Mouse (Mus musculus): ENCODE measurements at regions not wholly inside any gene's neighbourhood (a gene's known extent, or its start where the extent isn't known, plus 50 kb on each side); places are given as distances from the start of the nearest gene placed in this dataset.

DNA sequence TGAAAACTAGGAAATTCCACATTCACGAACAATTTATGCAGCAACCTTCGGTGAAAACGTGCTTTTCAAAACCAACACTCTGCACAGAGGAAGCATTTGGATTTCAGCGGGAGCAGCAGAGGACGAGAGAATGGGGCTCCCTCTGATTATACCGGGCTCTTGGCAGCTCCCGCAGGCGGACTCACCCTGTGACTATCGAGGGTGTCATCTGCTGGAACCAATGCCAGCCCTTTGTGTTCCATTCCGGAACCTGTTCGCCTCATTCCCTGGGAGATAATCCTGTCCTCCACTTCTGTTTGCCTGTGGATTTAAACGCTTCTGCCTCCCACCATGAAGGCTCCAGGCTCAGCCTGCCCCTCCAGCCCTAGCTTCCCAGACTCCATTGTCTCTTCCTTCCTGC is 77.1 kb downstream of the Utp18 start:
- Histone ChIP-seq H3K4me1 (ENCODE audit: control insufficient read depth, insufficient read depth, low read length) (no peaks in the 10 kb centered on the region), H3K27ac (ENCODE audit: low read depth, low read length) (no peak overlapping the region), H3K27me3 (ENCODE audit: control insufficient read depth, insufficient read depth, low read length) (no peaks in the 10 kb centered on the region; the same call in 1 of the 2 replicates), H3K4me3 (ENCODE audit: low read depth, low read length) (no peak overlapping the region), H3K4me2 (no peak overlapping the region), H3K9me3 (replicated peaks; ENCODE audit: control insufficient read depth, low read length) (no peaks in the 10 kb centered on the region), H3K9ac (ENCODE audit: low read depth, low read length) (no peak overlapping the region), H3K36me3 (ENCODE audit: control insufficient read depth, insufficient read depth, low read length) (no peaks in the 10 kb centered on the region)
- WGBS (ENCODE audit: insufficient replicate concordance): 81% methylated on average over 12 of the region's 12 CpGs
- ATAC-seq (replicated peaks; ENCODE audit: insufficient number of reproducible peaks, low FRiP score, low TSS enrichment): no peak

DNA sequence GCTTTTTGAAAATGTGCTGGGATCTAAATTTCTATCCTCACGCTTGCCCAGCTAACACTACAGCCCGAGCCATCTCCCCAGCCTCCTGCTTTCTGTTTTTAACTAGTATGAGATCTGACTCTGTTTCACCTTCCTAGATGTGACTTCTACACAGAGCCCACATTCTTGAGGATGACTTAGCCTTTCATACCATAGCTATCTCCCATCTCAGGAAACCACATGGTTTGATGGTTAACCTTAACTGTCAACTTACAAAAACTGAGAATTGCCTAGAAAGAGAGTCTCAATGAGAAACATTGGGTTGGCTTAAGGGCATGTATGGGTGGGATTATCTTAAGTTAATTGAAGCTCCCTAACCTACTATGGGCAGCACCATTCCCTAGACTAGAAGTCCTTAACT is 78.4 kb downstream of the Utp18 start:
- H3K27me3 ChIP-seq (ENCODE audit: control insufficient read depth, insufficient read depth, low read length): no peaks in the 10 kb centered on the region; the same call in 1 of the 2 replicates
- H3K4me1 ChIP-seq (ENCODE audit: control insufficient read depth, insufficient read depth, low read length): no peaks in the 10 kb centered on the region
- no peak overlapping the region for H3K4me2 ChIP-seq
- no peak overlapping the region for H3K27ac ChIP-seq (ENCODE audit: low read depth, low read length)
- WGBS (ENCODE audit: insufficient replicate concordance): 76% methylated on average over 2 of the region's 2 CpGs
- ATAC-seq (replicated peaks; ENCODE audit: insufficient number of reproducible peaks, low FRiP score, low TSS enrichment): no peak
- H3K9me3 ChIP-seq (replicated peaks; ENCODE audit: control insufficient read depth, low read length): no peaks in the 10 kb centered on the region
- no peaks in the 10 kb centered on the region for H3K36me3 ChIP-seq (ENCODE audit: control insufficient read depth, insufficient read depth, low read length)
- no peak overlapping the region for H3K4me3 ChIP-seq (ENCODE audit: low read depth, low read length)
- no peak overlapping the region for H3K9ac ChIP-seq (ENCODE audit: low read depth, low read length)

DNA sequence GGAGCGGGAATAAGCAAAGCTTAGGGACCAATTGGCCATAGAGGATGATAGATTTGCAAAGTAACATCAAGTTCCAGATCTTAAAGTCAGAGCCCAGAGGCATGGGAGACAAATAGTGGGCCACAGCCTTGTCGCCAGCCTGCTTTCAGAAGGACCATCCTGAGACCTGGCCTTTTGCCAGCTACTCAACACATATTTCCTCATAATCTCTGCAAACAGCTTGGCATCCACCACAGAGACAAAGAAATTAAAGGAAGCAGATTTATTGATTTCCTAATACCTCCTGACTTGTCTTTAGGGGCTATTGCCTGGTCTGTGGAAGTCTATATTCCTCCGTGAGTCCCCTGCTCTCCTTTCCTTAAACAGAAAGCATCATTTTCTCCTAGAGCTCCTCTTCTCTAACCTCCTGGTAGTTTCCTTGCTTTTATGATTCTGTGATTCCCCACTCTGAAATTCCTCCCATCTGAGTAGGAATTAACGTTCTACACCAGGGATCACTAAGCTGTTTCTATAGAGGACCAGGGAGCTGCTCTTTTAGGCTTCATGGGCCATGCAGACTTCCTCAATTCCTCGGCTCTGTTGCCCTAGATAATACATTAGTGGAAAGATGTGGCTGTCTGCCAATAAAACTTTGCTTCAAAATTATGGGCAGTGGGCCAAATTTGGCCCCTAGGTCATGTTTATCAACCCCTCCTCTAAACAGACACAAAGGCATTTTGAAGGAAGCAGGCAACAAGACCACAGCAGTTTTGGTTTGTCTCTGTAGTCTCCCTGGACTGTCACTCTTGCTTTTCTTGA is 114.2 kb downstream of the Utp18 start:
- Histone ChIP-seq H3K9ac (ENCODE audit: low read depth, low read length) (no peak overlapping the region), H3K27ac (ENCODE audit: low read depth, low read length) (no peak overlapping the region), H3K27me3 (ENCODE audit: control insufficient read depth, insufficient read depth, low read length) (no peaks in the 10 kb centered on the region), H3K4me1 (ENCODE audit: control insufficient read depth, insufficient read depth, low read length) (no peaks in the 10 kb centered on the region), H3K9me3 (replicated peaks; ENCODE audit: control insufficient read depth, low read length) (no peaks in the 10 kb centered on the region), H3K36me3 (ENCODE audit: control insufficient read depth, insufficient read depth, low read length) (no peaks in the 10 kb centered on the region), H3K4me3 (ENCODE audit: low read depth, low read length) (no peak overlapping the region), H3K4me2 (no peak overlapping the region)
- 68% methylated on average over 5 of the region's 5 CpGs for WGBS (ENCODE audit: insufficient replicate concordance)
- ATAC-seq (replicated peaks; ENCODE audit: insufficient number of reproducible peaks, low FRiP score, low TSS enrichment): no peak

DNA sequence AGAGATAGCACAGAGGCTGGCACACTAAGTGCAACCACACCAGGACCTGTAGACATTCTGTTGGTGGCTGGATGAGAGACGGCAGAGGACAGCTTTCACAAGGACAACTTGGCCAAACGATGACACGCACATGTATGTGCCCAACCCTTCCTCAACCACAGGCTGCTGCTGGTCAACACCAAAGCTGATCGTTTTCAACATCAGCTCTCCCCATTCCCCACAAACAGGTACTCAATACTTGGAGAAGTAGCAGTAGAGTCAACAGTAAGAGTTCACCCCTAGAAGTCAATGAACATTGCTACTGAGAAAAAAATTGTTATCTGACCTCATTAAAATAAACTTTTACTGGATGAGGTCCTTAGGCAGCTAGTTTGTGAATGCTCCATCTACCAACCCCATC is 119.6 kb downstream of the Utp18 start:
- no peaks in the 10 kb centered on the region for H3K27me3 ChIP-seq (ENCODE audit: control insufficient read depth, insufficient read depth, low read length)
- H3K9me3 ChIP-seq (replicated peaks; ENCODE audit: control insufficient read depth, low read length): no peaks in the 10 kb centered on the region
- no peak for ATAC-seq (replicated peaks; ENCODE audit: insufficient number of reproducible peaks, low FRiP score, low TSS enrichment)
- H3K4me3 ChIP-seq (ENCODE audit: low read depth, low read length): no peak overlapping the region
- H3K4me1 ChIP-seq (ENCODE audit: control insufficient read depth, insufficient read depth, low read length): no peaks in the 10 kb centered on the region
- H3K4me2 ChIP-seq: no peak overlapping the region
- WGBS (ENCODE audit: insufficient replicate concordance): 84% methylated on average over 4 of the region's 4 CpGs
- no peak overlapping the region for H3K27ac ChIP-seq (ENCODE audit: low read depth, low read length)
- no peaks in the 10 kb centered on the region for H3K36me3 ChIP-seq (ENCODE audit: control insufficient read depth, insufficient read depth, low read length)
- no peak overlapping the region for H3K9ac ChIP-seq (ENCODE audit: low read depth, low read length)

DNA sequence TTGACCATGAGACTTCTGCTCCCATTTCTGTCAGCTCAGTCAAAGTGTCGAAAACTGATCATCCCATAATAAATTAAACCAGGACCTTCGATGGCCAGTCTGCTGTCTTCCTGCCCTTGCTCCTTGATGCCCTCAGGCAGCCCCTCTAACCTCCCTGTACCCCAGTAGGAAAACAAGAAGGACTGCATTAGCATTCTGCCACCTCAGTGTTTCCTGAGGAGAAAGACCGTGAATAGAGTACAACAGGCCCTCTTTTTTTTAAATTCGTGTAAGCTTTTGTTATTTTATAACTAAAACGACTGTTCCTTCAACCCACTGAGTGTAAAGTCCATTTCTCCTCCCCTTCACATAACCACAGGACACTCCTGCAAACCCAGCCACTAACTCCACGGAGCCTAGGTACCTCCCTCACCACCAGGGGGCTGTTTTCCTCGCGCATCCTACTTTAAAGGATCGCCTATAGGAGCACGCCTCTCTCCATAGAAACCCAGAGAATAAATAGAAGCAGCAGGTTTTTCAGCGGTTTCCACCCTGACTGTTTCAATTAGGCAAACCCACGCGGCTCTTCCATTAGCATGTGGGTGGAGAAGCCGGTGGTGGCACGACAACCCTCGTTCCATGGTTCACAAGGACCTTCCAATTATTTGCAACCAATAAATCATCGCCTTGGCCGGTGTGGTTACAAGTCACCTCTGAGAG is 122.6 kb downstream of the Utp18 start:
- WGBS (ENCODE audit: insufficient replicate concordance): 20% methylated on average over 18 of the region's 18 CpGs
- no peak overlapping the region for H3K9ac ChIP-seq (ENCODE audit: low read depth, low read length)
- no peaks in the 10 kb centered on the region for H3K36me3 ChIP-seq (ENCODE audit: control insufficient read depth, insufficient read depth, low read length)
- ATAC-seq (replicated peaks; ENCODE audit: insufficient number of reproducible peaks, low FRiP score, low TSS enrichment): no peak; the same call in 1 of the 2 replicates
- H3K27ac ChIP-seq (ENCODE audit: low read depth, low read length): no peak overlapping the region
- no peaks in the 10 kb centered on the region for H3K4me1 ChIP-seq (ENCODE audit: control insufficient read depth, insufficient read depth, low read length)
- H3K9me3 ChIP-seq (replicated peaks; ENCODE audit: control insufficient read depth, low read length): no peaks in the 10 kb centered on the region
- no peak overlapping the region for H3K4me3 ChIP-seq (ENCODE audit: low read depth, low read length)
- H3K27me3 ChIP-seq (ENCODE audit: control insufficient read depth, insufficient read depth, low read length): peaks cover 3% of the 10 kb centered on the region; the same call in 1 of the 2 replicates
- H3K4me2 ChIP-seq: peak overlapping the region; percentile 49; the same call in 1 of the 2 replicates

DNA sequence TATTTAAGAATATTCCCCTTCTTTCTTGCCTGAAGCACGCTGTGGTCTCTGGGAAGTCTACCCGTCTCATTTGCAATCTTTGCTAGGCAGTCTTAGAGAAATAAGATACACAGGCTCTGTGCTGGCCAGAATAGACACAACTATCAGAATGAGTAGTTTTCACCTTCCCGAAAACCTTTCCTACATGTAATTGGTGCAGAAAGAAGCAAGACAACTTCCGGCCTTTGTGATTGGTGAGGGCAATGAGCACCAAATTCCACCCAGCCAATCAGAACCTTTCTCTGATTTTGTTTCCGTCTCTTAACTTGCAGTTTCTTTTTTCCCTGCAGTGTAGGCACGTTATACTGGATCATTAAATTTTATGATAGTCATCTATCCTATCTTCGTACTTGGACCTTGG is 127.7 kb downstream of the Utp18 start:
- no peaks in the 10 kb centered on the region for H3K36me3 ChIP-seq (ENCODE audit: control insufficient read depth, insufficient read depth, low read length)
- H3K27ac ChIP-seq (ENCODE audit: low read depth, low read length): no peak overlapping the region
- WGBS (ENCODE audit: insufficient replicate concordance): 81% methylated on average over 7 of the region's 7 CpGs
- H3K4me1 ChIP-seq (ENCODE audit: control insufficient read depth, insufficient read depth, low read length): no peaks in the 10 kb centered on the region
- H3K27me3 ChIP-seq (ENCODE audit: control insufficient read depth, insufficient read depth, low read length): peaks cover 5% of the 10 kb centered on the region; the same call in 1 of the 2 replicates
- ATAC-seq (replicated peaks; ENCODE audit: insufficient number of reproducible peaks, low FRiP score, low TSS enrichment): no peak
- no peaks in the 10 kb centered on the region for H3K9me3 ChIP-seq (replicated peaks; ENCODE audit: control insufficient read depth, low read length)
- no peak overlapping the region for H3K9ac ChIP-seq (ENCODE audit: low read depth, low read length)
- no peak overlapping the region for H3K4me3 ChIP-seq (ENCODE audit: low read depth, low read length)
- H3K4me2 ChIP-seq: no peak overlapping the region

DNA sequence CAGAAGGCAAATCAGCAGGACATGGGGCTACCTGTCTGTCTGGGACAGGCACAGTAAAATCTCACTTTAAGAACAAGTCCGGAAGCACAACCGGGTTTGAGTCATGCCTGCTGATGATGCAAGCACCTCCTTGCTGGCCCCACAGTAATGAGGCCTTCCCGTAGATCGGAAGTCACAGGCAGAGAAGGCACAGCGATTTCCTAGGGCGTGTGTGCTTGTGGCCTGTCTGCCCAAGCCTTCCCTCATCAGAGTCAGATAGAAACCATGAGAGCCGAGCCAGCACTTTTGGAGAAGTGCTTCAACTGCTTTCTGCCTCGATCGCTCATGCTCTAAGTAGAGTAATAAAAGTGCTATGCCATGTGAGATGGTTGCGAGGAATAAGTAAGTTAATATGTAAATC is 148.9 kb downstream of the Utp18 start:
- no peak overlapping the region for H3K4me2 ChIP-seq
- 84% methylated on average over 10 of the region's 10 CpGs for WGBS (ENCODE audit: insufficient replicate concordance)
- H3K36me3 ChIP-seq (ENCODE audit: control insufficient read depth, insufficient read depth, low read length): no peaks in the 10 kb centered on the region
- H3K4me3 ChIP-seq (ENCODE audit: low read depth, low read length): no peak overlapping the region
- H3K27ac ChIP-seq (ENCODE audit: low read depth, low read length): no peak overlapping the region
- no peaks in the 10 kb centered on the region for H3K9me3 ChIP-seq (replicated peaks; ENCODE audit: control insufficient read depth, low read length)
- H3K9ac ChIP-seq (ENCODE audit: low read depth, low read length): no peak overlapping the region
- H3K4me1 ChIP-seq (ENCODE audit: control insufficient read depth, insufficient read depth, low read length): no peaks in the 10 kb centered on the region
- H3K27me3 ChIP-seq (ENCODE audit: control insufficient read depth, insufficient read depth, low read length): no peaks in the 10 kb centered on the region
- ATAC-seq (replicated peaks; ENCODE audit: insufficient number of reproducible peaks, low FRiP score, low TSS enrichment): no peak

DNA sequence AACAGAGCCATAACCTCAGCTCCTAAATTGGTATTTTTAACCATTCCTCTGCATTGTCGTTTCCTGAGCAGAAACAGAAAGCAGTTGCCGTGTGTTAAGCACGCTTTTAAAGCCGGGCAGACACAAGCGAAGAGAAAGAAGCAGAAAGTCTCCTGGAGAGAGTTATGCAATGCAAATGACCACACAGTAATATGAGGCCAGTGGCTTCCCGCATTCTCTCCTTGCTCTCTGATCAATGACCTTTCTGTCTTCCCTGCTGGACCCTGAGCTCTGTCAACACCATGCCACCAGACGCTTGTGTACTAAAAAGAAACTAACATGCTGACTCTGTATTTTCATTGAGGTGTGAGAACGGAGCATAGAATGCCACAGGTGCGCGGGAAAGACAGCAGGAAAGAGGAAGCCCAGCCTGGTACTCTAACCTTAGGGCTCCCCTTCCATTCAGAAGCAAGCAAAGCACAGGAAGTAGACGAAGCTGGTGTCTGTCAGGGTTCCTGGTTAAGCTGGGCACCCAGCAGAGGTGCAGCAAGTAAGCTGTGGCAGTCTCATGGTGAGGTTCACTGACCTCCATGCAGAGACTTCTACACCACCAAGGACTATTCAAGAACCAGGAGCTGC is 151.9 kb downstream of the Utp18 start:
- ATAC-seq (replicated peaks; ENCODE audit: insufficient number of reproducible peaks, low FRiP score, low TSS enrichment): no peak
- no peak overlapping the region for H3K4me2 ChIP-seq

More for the DNA sequence above, 151.9 kb downstream of the Utp18 start:
- Histone ChIP-seq H3K36me3 (ENCODE audit: control insufficient read depth, insufficient read depth, low read length) (no peaks in the 10 kb centered on the region), H3K9me3 (replicated peaks; ENCODE audit: control insufficient read depth, low read length) (no peaks in the 10 kb centered on the region), H3K4me1 (ENCODE audit: control insufficient read depth, insufficient read depth, low read length) (no peaks in the 10 kb centered on the region), H3K27me3 (ENCODE audit: control insufficient read depth, insufficient read depth, low read length) (no peaks in the 10 kb centered on the region), H3K4me3 (ENCODE audit: low read depth, low read length) (no peak overlapping the region), H3K9ac (ENCODE audit: low read depth, low read length) (no peak overlapping the region), H3K27ac (ENCODE audit: low read depth, low read length) (no peak overlapping the region)
- WGBS (ENCODE audit: insufficient replicate concordance): 53% methylated on average over 11 of the region's 11 CpGs
